Mouse (Mus musculus): ENCODE data around the gene Plvap.
A peak's percentile ranks its signal among the peaks of the same experiment; 100 is the strongest.

Gene Plvap

GRCm38 (mm10) chr8:71511644-71512043 is at the start of gene Plvap:
Gene Plvap, minus strand, starts transcription at chr8:71511752.
- DNase-seq (ENCODE audit: low read depth, low spot score): no peak

GRCm38 (mm10) chr8:71560765-71561164 is 49.2 kb upstream of the Plvap start:
- no peak for DNase-seq (ENCODE audit: low read depth, low spot score)

GRCm38 (mm10) chr8:71560071-71560470 is 48.5 kb upstream of the Plvap start:
- no peak for DNase-seq (ENCODE audit: low read depth, low spot score)

GRCm38 (mm10) chr8:71558958-71559690 is 47.6 kb upstream of the Plvap start:
- peak; percentile 52 for DNase-seq (ENCODE audit: low read depth, low spot score)

GRCm38 (mm10) chr8:71558071-71558957 is 46.8 kb upstream of the Plvap start, which contains the start of gene Tmem221:
Gene Tmem221, minus strand, starts transcription at chr8:71558871.
- no peak for DNase-seq (ENCODE audit: low read depth, low spot score)

GRCm38 (mm10) chr8:71554644-71555043 is 43.1 kb upstream of the Plvap start:
- no peak for DNase-seq (ENCODE audit: low read depth, low spot score)

- no peak for DNase-seq (ENCODE audit: low read depth, low spot score)
Measured at GRCm38 (mm10) chr8:71554001-71554400, 42.4 kb upstream of the Plvap start.

- no peak for DNase-seq (ENCODE audit: low read depth, low spot score)
Measured at GRCm38 (mm10) chr8:71552770-71553169, 41.2 kb upstream of the Plvap start.

- no peak for DNase-seq (ENCODE audit: low read depth, low spot score)
Measured at GRCm38 (mm10) chr8:71550754-71551153, 39.2 kb upstream of the Plvap start.

GRCm38 (mm10) chr8:71547590-71547989 is 36.0 kb upstream of the Plvap start:
- no peak for DNase-seq (ENCODE audit: low read depth, low spot score)

- DNase-seq (ENCODE audit: low read depth, low spot score): no peak
Measured at GRCm38 (mm10) chr8:71545053-71545452, 33.5 kb upstream of the Plvap start.

GRCm38 (mm10) chr8:71543755-71544154 is 32.2 kb upstream of the Plvap start:
- DNase-seq (ENCODE audit: low read depth, low spot score): no peak

GRCm38 (mm10) chr8:71542632-71543343 is 31.2 kb upstream of the Plvap start, which contains the start of gene Mvb12a:
Gene Mvb12a, plus strand, starts transcription at chr8:71542922.
- peak; percentile 100 for DNase-seq (ENCODE audit: low read depth, low spot score)

- peak; percentile 67 for DNase-seq (ENCODE audit: low read depth, low spot score)
Measured at GRCm38 (mm10) chr8:71537028-71537867, 25.7 kb upstream of the Plvap start, which contains the start of gene Bst2. Gene Bst2, minus strand, starts transcription at chr8:71537456.

- peak; percentile 51 for DNase-seq (ENCODE audit: low read depth, low spot score)
Measured at GRCm38 (mm10) chr8:71535663-71536062, 24.1 kb upstream of the Plvap start.

GRCm38 (mm10) chr8:71534263-71534810 is 22.8 kb upstream of the Plvap start:
- no peak for DNase-seq (ENCODE audit: low read depth, low spot score)

- peak; percentile 77 for DNase-seq (ENCODE audit: low read depth, low spot score)
Measured at GRCm38 (mm10) chr8:71530735-71531467, 19.3 kb upstream of the Plvap start.

GRCm38 (mm10) chr8:71528362-71529073 is 17.0 kb upstream of the Plvap start:
- DNase-seq (ENCODE audit: low read depth, low spot score): no peak

GRCm38 (mm10) chr8:71527162-71527870 is 15.8 kb upstream of the Plvap start:
- DNase-seq (ENCODE audit: low read depth, low spot score): no peak
